Mouse (Mus musculus) liver, adult 2 months (tissue): ENCODE data around the gene Cacna1g.

Experiments
- CTCF ChIP-seq: fragments of 200-500 bp; IDR thresholded peaks from 2 replicates; pipeline ENCODE4 v1.5.1; 2011; ENCODE audit warnings: low read depth, low read length, control low read depth
- POLR2A ChIP-seq: fragments of 200-500 bp; IDR thresholded peaks from 2 replicates; pipeline ENCODE4 v1.6.1; 2011; ENCODE audit warnings: low read length, control low read depth; ENCODE audit not compliant: insufficient read depth; ENCODE audit errors: extremely low read depth

DNA sequence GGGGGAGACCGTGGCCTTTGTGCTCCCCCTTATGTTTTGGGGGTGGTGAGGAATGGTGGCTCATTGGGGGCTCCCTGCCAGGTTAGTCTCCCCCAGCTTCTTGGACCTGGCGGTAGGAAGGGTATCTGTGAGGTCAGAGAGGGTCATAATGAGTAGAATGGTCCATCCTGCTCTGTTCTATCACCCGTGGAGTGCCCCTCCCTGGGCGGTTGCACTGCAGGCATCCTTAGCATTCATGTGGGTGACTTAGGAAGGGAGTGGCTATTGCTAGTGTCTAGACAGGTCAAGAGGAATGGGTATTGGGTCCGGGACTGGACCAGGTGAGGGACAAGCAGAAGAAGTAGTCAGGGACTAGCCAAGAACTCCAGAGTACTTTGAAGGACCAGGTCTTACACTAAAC lies 11.2 kb upstream of the Cacna1g start:
- TF ChIP-seq CTCF = no peak
- TF ChIP-seq POLR2A = no peak
